Mouse (Mus musculus) layer of hippocampus, adult 9-10 months (tissue): ENCODE measurements around the gene Sirt3.
A peak's percentile ranks its signal among the peaks of the same experiment; 100 is the strongest.
"Not testable (repeated sequence)": the region's sequence is repeated elsewhere in the genome, so short reads cannot be mapped to it uniquely, and the experiment has no call there.

Source experiments
- DNase-seq: peaks from one replicate; pipeline ENCODE4 v3.0.0; 2022; ENCODE audit warnings: low spot score

Sirt3 gene

DNA sequence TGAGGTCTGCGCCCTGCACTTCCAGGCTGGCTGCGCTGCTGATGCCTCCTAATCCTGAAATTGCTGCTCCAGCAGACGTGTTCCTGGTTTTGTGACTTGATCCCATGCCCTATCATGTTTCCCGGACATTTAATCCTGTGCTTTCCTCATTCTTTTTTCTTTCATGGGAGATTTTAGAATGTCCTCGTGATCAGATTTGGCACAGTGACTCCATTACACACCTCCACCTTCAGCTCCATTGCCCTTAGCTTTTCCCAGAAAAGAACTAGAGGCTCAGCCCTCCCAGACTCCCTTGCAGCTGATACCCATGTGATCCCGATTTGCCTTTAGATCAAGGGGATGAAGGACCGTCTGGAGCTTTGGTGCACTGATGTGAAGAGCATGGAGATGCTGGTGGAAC is 15.8 kb upstream of the Sirt3 start:
- no peak for DNase-seq

DNA sequence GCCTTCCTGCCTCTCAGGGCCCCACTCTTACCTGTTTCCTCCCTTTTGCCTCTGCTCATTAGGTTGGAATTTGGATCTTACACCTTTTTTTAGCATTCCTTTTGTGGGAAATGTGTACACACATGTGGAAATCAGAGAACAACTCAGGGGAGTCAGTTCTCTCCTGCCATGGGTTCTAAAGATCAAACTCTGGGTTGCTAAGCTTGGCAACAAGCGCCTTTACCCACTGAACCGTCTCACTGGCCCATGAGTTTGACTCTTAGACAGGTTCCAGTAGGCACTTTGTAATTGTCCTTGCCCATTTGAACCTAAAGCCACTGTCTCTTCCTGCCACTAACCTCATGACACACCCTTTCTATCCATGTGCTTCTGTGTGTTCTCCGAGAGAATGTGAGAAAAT is 12.5 kb upstream of the Sirt3 start:
- DNase-seq = no peak

DNA sequence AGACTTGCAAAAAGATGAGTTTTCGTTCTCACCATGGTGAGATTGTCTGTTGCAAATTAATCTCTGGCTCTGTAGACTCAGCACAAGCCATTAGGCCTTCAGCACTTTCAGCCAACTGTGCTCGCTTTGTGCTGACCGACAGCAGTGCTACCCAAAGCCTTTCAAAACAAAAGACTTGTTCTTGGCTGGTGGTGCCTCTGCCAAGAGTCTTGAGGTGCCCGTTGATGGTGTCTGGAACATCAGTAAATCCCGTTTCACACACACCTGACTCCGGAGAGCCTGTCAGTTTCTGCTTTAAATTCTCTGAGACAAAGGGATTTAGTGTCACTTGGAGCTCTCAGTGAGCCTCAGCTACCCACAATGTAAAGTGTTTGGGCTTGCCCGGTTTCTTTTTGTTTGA is 11.9 kb upstream of the Sirt3 start:
- DNase-seq = no peak

DNA sequence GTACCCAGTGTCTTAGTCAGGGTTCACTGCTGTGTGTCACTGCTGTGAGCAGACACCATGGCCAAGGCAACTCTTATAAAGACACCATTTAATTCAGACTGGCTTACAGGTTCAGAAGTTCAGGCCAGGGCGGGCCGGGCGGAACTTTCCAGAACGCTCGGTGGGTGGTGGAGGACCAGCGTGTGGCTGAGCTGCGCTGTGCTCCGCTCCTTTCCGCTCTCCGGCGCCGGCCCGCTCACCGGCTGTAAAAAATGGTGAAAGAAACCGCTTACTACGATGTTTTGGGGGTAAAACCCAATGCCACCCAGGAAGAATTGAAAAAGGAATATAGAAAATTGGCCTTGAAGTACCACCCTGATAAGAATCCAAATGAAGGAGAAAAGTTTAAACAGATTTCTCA is 8.5 kb upstream of the Sirt3 start:
- DNase-seq = not testable (repeated sequence)

DNA sequence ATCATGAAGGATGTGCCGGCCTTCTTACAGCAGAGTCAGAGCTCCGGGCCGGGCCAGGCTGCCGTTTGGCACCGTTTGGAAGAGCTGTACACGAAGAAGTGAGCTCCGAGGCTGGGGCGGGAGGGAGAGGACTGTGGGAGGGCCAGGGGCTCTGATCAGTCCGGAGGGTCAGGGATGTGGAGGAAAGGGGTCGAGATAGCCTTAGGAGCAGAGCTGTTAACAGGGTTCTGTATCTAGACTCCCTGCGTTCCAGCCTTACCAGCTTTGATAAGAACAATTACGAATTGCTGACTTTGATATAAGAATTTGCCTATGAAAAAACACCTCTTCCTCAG is 327 bp upstream of the Sirt3 start:
- DNase-seq = no peak

DNA sequence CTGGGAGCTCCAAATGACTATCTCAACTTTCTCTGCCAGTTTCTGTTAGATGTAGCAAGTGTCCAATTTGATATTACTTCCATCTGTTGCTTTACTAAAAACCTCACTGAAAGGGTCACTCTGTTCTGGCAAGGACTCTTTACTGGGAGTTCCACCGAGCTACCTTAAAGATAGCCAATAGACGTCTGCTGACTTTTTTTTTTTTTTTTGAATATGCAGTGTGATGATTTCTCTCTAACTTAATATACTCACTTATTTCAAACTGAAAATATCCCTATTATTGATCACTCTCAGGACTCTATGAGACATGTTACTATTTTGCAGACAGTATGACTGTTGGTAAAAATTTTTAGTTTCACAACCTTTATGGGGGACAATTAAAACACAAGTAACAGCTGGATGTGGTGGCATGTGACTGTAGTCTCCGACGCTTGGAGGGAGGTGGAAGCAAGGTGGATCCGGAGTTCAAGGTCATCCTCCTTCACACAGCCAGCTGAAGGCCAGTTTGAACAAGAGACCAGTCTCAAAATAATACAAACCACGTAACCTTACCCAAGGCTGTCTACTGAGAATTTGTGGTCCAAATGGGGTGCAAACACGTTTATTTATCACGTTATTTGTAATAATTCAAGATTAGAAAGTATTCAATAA is 1.1 kb downstream of the Sirt3 start:
- no peak for DNase-seq

DNA sequence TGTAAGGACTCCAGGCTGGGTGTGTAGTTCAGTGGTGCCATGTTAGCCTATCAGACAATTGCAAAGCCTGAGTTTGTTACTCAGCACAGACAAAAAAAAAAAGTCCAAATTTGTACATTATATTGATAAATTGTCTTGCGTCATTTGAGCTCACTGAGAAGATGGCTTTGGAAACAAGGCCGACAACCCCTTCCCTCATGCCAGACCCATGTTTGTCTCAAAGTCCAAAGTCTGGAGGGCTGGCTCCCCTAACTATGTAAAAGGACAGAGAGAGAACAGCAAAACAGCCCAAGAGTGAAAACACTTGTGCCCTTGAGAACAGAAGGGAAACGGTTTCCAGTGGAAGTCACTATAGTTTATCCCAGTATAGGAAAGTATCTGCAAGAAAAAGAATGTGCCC is 1.7 kb downstream of the Sirt3 start:
- no peak for DNase-seq

DNA sequence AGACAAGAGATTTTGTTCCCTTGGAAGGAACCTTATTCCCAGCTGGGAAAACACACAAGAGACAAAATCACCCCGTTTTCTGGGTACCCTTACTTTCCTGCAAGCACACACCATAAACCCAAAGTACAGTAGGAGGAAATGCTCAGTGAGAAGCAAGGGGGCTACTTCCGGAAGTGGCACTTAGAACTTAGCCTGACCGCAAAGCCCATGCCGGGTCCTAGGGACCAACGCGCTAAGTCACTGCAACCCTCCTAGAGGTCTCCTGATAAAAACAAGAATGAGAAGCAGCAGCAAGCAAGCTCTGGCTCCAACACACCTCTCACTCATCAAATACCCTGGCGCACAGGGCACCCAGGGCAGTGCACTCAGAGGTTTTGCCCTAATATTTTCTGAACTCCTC is 2.8 kb downstream of the Sirt3 start:
- DNase-seq = no peak

DNA sequence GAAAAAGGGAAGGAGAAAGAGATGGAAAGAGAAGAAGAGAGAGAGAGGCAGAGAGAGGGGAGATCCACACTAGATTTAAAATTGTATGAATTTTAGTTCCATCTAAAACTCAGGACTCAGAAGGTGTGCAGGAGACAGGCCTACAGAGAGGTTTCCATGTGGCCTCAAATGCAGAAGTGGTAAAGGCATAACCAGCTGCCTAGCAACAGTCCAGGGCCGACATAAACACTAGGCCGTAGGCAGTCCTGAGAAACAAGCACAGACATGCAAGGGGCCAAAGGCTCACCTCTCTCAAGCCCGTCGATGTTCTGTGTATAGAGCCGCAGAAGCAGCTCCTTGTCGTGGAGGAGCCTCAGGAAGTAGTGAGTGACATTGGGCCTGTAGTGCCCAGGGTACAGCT is 4.7 kb downstream of the Sirt3 start:
- no peak for DNase-seq

DNA sequence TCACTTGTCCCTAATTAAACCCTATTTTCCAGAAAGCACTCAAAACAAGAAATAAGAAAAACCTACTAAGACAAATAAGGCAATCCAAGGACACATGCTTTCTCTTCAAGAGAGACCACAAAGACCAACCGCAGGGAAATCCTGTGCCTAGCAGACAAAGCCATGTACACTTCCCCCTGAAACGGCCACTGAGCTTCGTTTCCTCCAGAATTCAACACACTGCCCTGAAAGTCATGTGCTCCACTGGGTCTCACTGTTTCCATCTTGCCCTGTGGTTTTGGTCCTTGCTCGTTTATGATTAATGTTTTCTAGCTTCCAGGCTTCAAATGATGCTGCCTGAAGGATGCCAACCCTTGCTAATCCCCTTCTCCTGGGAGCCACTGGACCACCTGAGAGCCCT is 7.9 kb downstream of the Sirt3 start:
- no peak for DNase-seq

DNA sequence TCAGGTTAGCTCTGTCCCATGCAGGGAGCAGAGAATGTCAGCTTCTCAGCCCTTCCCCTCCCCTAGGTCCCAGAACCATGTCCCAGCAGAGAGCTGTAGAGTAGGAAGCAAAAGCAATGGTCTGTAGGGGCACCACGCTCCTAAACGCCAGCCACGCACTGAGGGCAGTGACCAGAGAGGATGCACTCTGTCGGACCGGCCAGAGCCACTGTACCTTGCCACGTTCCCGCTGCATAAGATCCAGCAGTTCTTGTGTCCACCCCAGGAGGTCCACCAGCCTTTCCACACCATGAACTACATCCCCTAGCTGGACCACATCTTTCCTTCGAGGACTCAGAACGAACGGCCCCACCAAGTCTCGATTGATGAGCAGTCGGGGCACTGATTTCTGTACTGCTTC is 17.3 kb downstream of the Sirt3 start:
- no peak for DNase-seq

DNA sequence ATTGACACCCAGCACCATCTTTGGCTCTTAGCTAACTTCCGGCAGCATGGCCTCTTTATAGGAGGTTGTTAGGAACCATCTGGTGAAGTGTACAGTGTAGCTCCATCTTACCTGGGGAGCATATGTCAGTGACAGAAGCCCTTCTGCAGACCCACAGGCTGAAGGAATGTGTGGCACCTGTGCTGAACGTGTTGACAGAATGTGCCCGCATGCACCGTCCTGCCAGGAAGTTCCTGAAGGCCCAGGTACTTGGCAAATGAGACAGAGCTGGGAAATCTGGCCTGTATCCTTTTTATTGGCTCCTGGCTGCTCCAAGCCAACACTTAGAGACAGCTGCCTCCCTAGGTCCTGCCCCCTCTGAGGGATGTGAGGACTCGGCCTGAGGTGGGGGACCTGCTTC is 21.4 kb downstream of the Sirt3 start:
- no peak for DNase-seq

DNA sequence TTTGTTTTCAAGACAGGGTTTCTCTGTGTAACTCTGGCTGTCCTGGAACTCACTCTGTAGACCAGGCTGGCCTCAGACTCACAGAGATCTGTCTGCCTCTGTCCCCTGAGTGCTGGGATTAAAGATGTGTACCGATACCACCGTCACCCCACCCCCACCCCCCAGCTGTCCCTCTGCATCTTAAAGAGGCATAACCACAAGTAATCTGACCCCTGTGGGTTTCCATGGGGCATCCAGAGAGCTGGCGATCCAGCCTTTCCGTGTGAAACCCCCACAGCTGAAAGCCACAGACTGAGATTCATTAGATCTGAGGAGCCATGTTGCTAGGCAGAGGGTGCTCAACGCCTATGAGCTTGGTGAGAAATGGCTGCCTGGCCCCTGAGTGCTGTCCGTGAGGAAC is 22.1 kb downstream of the Sirt3 start:
- no peak for DNase-seq

DNA sequence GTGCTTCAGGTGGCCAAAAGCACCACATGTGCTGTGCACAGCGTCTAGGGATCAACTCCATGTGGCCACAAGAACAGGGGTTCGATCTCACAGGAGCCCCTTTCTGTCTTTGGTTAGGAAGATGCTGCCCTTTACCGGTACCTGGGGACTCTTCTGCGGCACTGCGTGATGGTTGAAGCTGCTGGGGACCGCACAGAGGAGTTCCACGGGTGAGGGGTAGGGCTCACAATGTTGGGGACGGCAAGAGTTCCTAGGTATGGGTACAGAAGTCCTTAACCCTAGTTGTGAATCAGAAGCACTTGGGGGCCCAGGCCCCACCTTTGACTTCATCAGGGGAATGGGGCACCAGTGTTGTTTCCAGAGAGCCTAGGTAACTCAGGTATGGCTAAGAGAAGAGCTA is 23.4 kb downstream of the Sirt3 start:
- DNase-seq = no peak

DNA sequence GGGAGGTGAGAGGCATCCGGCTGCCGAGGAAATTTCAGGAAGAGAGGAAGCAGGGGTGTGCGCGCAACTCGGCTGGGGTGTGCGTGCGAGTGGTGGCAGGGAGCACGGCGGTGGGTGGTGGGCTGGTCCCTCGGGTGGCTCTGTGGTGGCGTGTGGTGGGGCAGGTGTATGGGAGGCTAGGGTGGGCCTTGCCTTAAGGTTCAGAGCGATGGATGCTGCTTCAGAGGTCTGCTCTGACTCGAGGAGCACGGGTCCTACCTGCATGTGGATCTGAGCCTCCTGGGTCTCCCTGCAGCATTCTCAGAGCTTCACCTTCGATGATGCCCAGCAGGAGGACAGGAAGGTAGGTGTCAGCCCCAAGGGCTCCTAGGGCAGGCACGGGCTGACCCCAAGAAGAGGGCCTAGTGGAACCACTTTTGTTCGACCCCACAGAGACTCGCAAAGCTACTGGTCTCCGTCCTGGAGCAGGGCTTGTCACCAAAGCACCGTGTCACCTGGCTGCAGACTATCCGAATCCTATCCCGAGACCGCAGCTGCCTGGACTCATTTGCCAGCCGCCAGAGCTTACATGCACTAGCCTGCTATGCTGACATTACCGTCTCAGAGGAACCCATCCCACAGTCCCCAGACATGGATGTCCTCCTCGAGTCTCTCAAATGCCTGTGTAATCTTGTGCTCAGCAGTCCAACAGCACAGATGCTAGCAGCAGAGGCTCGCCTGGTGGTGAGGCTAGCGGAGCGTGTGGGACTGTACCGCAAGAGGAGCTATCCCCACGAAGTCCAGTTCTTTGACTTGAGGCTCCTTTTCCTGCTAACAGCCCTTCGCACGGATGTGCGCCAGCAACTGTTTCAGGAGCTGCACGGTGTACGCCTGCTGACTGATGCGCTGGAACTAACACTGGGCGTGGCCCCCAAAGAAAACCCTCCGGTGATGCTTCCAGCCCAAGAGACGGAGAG is 24.3 kb downstream of the Sirt3 start, which contains the start of gene Bet1l:
Bet1l (minus strand) TSS at position 28 of the 956 bp plus-strand sequence.
- DNase-seq = no peak

DNA sequence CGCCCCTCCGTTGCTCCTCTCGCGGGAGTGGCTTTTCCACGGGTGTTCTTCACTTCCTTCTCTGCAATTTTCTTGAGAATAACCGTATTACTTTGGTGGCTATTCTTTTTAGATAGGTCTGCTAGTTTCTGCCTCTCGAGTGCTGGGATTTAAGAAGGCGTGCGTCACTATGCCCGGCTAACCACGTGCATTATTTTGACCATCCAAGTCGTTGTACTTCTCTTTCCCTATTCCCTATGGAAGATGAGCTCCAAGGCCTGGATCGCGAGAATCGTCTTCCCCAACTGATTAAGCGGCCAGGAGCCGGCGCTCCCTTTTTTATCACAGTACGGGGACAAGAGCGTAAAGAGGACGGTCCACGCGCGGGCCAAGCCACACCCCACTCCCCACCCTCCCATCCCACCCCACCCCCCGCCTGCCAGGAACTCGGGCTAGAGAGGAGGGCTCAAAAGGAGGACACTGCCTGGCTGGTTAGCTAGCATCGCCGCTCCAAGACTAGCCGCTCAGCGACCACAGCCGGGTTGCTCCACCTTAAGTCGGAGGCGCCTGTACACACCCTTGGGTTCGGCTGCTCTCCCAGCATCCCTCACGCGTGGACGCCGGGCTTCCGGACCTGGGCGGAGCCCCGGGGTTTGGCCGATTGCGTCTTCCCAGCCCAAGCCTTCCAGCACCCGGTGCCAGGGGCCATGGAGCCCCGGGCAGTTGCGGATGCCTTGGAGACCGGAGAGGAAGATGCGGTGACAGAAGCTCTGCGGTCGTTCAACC is 25.1 kb downstream of the Sirt3 start, which contains the start of gene Ric8a:
Ric8a (plus strand) TSS at position 173 of the 765 bp plus-strand sequence.
- peak; percentile 69 for DNase-seq

DNA sequence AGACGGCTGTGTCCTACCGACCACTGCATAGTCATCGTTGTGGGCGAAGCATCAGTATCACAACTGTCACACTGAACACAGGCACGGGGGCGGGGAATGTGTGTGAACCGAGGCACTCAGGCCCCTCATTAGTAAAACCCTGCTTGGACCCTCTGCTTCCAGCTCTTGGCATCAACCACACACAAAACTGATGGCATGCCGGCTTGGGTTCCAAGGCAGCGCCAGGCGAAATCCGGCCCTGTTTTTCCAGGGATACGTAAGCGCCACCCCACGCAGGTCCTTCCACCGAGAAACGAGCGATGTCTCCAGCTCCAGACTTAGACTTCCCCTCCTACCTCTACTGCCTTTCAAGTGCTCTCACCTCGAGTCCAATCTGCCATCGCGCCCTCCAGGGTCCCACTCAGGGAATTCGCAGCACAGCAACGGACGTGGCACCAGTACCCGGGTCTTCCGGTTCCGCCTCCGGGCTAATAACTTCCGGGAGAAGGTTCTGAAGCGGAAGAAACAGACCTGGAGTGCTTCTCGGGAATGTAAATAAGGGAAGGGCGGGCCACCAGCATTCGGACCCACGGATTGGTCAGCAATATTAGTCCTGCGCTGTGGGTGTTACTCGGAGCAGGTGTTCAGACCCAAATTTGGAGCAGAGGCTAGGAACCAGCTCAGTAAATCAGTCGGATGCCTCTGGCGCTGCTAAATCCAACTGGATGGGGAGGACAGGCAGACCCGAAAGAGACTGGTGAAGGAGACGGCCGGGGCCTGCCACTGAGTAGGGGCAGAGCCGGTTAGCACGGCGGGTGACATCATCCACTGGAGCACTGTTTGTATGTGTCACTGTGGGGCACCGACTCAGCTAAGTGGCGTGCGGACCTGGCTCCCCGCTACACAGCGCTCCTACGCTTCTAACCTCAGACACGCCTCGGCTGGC is 26.0 kb downstream of the Sirt3 start, which contains the start of gene Gm45785:
Gm45785 (minus strand) TSS at position 472 of the 925 bp plus-strand sequence.
- DNase-seq = peak; percentile 75

DNA sequence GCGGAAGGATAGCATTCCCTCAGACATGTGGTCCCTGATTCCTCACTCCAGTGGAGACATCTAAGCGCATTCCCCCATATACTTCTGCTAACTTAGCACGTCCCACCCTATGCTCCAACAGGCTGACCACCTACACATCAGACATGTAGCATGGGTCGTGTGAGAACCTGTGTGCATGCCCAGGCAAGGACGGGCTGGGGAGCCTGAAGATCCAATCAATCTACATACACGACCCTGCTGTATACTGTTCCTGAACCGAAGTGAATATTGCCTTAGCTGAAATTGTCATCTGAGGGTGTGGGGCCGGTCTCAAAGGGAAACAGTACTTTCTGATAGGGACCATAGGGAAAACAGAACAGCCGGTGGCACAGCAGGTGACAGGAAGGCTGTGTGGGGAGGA is 26.9 kb downstream of the Sirt3 start:
- no peak for DNase-seq

DNA sequence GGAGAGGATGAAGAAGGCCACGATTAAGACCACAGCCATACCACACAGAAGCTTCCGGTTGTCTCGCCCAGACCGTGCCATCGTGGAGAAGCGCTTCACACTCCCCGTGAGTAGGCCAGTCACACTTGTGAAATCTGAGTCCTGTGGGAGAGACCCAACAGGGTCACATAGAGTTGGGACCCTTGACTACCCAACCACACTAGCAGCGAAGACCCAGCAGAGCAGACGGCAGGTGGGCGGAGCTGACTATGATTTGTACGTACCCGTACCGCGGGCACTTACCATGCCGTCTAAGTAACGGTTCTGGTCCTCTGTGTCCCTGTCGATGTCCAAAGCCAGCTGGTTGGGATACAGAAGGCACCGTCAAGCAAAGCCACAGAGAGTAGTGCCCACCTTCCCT is 27.6 kb downstream of the Sirt3 start:
- no peak for DNase-seq

DNA sequence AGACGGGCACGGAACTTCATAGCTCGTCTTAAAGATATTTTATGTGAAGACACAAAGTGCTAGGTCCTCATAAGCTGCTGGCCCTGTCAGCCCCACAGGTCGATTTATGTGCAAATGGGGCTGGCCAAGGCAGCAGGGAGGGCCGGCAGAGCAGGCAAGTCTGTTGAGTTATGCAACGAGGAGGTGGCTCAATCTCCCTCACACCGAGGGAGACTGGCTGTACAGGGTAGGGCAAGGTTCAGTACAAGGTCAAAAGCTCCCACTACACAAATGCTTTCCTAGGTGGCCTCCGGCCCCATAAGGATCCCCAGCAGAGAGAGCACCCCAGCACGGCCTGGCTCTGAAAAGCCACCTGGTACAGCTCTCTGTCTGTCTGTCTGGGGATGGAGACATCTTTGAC is 28.7 kb downstream of the Sirt3 start:
- DNase-seq = no peak

DNA sequence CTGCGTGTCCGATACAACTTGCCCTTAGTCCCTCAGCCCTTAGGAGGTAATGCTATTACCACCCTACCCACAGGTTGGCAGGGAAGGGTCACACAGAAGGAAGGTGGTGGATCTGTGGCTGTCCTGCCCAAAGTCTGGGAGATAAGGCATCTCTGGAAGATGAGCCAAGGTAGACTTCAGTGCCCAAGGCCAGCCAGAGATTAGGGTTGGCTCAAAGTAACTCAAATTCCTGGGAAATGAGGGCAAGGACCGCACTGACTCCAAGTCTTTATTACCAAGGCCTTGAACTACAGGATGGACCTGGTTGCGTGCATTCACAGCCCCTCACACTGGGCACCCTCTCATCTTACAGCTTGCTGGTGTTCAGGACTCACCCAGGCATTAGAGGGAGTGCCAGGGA is 30.2 kb downstream of the Sirt3 start:
- DNase-seq = no peak

DNA sequence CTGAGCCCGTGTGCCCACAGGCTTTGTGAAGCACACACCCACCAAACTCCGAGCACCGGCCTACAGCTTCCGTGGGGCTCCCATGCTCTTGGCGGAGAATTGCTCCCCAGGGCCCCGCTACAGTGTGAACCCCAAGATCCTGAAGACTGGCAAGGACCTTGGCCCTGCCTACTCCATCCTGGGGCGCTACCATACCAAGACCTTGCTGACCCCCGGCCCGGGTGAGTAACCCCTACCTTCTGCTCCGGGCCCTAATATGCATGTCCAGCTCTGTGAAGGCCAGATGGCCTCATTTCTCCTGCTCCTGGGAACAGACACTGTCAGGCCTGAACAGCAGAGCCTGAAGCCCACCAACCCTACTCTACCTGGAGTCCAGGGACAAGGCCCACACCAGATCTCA is 33.5 kb downstream of the Sirt3 start:
- DNase-seq = no peak
